Mouse (Mus musculus): ENCODE data around the gene Ccdc138. TPM values are rescaled to one million over a fixed set of nuclear protein-coding genes. Genes with fewer than 3 reads are reported as not detected.
"Not testable (repeated sequence)": the region's sequence is repeated elsewhere in the genome, so short reads cannot be mapped to it uniquely, and the experiment has no call there.

Ccdc138 gene
- total RNA-seq (2022), result 1 to 10 TPM; 3.2 to 4.8 (median 3.9) TPM

GRCm38 (mm10) chr10:58497320-58498284 lies at the start of gene Ccdc138:
TSS of gene Ccdc138 (plus strand) at chr10:58497948.
- peak; percentile 86 for DNase-seq (ENCODE audit: low spot score in 2 of 2)

GRCm38 (mm10) chr10:58451575-58451974 lies 46.2 kb upstream of the Ccdc138 start:
- DNase-seq (ENCODE audit: low spot score in 2 of 2), result no peak

DNA sequence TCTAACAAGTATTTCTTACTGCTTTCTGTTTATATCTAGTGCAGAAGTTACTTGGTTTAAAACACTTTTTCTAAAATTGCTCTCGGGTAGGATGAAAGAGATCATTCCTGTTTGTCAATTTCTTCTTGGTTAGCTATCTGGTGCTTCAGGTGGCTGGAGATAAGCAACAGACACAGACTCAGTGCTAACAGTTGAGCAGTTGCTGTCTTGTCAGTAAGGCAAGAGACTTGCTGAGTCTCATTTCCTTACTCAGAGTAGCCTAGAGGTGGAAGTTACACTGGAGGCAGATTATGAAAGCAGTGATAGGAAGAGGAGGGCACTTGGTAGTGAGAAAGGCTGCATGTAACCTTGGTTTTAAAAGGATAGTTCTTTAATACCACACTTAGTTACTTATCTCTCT lies 45.6 kb upstream of the Ccdc138 start:
- no peak for DNase-seq (ENCODE audit: low spot score in 2 of 2)

DNA sequence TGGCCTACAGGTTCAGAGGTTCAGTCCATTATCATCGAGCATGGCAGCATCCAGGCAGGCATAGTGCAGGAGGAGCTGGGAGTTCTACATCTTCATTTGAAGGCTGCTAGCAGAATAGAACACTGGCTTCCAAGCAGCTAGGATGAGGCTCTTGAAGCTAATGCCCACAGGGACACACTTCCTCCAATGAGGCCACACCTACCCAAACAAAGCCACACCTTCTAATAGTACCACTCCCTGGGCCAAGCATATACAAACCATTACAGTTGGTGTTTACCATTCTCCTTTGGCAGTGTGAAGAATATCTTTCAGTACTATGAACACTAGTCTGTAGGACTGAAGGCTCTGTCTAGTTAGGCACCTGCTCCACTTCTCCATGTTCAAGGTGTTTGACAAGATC lies 37.9 kb upstream of the Ccdc138 start:
- DNase-seq (ENCODE audit: low spot score in 2 of 2), result no peak

GRCm38 (mm10) chr10:58477086-58477755 lies 20.5 kb upstream of the Ccdc138 start:
- no peak for DNase-seq (ENCODE audit: low spot score in 2 of 2)

DNA sequence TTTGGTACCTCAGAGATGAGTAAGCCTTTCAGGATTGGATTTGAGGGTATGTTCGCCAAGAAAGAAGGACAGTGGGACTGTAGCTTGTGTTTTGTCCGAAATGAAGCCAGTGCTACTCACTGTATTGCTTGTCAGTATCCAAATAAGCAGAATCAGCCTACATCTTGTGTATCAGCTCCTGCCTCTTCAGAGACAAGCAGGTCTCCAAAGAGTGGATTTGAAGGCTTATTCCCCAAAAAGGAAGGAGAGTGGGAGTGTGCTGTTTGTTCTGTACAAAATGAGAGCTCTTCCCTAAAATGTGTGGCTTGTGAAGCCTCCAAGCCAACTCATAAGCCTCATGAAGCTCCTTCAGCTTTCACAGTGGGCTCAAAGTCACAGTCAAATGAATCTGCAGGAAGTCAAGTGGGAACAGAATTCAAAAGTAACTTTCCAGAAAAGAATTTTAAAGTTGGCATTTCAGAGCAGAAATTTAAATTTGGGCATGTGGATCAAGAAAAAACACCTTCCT lies 19.6 kb upstream of the Ccdc138 start:
- no peak for DNase-seq (ENCODE audit: low spot score in 2 of 2)

GRCm38 (mm10) chr10:58479954-58480490 lies 17.7 kb upstream of the Ccdc138 start:
- DNase-seq (ENCODE audit: low spot score in 2 of 2), result no peak

DNA sequence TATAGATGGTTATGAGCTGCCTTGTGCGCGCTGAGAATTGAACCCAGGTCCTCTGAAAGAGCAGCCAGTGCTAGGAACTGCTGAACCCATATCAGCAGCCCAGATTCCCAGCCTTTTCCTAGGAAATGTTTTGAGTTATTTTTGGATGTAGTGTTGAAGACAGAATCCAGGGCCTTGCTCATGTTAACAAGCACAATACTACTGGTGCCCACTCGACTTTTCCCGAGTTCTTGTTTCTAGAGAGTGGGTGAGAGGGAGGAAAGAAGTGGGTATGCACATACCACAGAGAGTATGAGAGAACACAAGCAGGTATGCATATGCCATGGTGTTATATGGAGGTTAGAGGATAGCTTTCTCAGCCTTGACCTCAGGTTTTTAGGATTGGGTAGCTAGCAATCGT lies 6.7 kb upstream of the Ccdc138 start:
- DNase-seq (ENCODE audit: low spot score in 2 of 2), result no peak

GRCm38 (mm10) chr10:58495637-58496036 lies 2.1 kb upstream of the Ccdc138 start:
- DNase-seq (ENCODE audit: low spot score in 2 of 2), result no peak

DNA sequence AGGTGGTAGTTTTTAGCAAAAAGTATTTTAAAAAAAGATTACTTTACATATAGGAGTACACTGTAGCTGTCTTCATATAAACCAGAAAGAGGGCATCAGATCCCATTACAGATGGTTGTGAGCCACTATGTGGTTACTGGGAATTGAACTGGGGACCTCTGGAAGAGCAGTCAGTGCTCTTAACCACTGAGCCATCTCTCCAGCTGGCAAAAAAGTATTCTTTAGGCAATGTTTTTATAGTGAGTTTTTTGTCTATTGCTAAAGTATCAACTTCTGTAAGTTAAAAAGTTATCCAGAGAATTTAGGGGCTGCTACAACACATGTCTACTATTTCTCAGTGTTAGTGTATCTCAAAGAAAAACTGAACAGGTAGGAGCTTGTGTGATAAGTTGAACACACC lies 1.0 kb upstream of the Ccdc138 start:
- no peak for DNase-seq (ENCODE audit: low spot score in 2 of 2)

DNA sequence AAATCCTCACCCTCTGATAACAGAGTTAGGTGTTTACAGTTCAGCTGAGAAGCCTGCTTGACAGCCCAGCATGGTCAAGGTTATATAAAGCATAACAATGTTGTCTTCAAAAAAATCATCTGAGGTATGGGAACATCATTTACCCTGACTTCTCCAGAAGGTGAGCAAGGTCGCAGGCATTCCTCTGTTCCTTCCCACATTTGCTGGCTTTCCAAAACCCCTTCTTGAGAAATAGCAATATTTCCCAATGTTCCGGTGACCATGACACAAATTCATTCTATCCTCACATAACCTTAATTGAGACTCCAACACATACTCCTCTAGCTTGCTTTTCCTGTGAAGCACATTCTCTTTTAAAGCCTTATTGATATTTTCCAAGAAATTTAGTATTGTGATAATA lies 768 bp downstream of the Ccdc138 start:
- no peak for DNase-seq (ENCODE audit: low spot score in 2 of 2)

DNA sequence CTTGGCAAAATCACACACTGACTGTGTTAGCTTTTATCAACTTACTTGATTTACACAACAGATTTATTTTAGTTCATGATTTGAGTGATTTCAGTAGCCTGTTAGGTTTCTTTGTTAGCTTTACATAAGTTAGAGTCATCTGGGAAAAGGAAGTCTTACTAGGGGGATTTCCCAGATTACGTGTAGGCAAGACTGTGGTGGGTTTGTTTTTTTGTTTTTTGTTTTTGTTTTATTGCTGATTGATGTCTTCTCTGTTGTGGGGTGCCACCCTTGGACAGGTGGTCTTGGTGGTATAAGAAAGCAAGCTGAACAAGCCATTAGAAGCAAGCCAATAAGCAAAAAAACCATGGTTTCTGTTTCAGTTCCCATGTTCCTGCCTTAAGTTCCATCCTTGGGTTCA lies 31.6 kb downstream of the Ccdc138 start:
- DNase-seq (ENCODE audit: low spot score in 2 of 2), result no peak

DNA sequence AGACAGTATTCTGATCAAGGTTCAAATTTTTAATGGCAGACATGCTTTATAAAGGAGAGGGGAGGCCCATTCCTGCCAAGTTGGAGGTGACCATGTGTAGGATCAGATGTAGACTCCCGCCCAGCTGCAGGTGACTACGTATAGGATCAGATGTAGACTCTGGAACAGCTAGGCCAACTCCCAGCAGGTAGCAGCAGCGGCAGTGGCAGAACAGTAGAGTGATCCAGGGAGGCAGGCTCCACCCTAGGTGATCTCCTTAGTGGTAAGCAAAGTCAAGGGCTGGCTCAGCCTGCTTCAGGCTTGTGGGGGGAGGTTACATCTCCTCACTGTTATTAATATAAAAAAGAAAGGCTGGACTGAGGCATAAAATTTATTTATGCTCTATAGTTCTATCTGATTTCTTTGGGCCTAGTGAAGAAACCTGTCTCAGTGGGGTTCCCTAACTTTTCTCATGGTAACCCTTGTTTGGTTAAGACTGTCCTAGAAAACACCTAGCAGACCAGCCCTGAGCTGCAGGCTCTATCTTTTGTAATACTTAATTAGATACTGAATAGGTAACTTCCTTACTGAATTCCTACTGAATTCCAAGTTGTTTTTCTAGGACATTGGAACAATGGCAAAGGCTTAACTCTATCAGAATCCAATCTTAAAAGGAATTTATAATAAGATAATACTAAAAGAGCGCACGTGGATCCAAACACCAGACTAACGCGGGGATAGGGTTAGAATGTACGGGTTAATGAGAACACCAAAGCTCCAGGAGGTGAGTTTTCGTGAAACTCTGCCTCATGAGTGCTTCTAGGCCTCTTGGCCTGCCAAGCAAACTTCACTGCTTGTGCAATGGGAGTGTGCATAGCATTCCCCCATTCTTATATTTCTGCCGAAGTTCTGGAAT lies 33.4 kb downstream of the Ccdc138 start:
- DNase-seq (ENCODE audit: low spot score in 2 of 2), result no peak

DNA sequence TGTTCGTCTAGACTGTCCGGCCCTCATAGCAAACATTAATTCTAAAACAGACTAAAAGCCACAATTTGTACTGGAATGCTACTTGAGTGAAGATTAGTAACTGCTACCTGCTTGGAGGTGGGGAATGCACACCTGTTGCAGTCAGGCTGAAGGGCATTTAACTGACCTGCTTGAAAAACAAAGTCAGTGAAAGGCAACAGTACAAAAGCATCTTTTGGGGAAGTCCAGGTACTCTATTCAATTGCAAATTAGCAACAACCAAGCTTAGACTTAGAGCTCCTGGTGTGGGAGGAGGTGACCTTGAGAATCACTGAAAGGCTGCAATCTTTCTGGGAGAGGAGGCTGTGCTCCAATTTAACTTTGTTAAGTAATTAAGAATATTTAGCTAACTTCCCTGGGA lies 34.4 kb downstream of the Ccdc138 start:
- no peak for DNase-seq (ENCODE audit: low spot score in 2 of 2)

- DNase-seq (ENCODE audit: low spot score in 2 of 2), result not testable (repeated sequence)
These were observed 38.5 kb downstream of the Ccdc138 start for GRCm38 (mm10) chr10:58536276-58536675.

- DNase-seq (ENCODE audit: low spot score in 2 of 2), result no peak
These were observed 42.9 kb downstream of the Ccdc138 start for GRCm38 (mm10) chr10:58540613-58541012.

GRCm38 (mm10) chr10:58548739-58549138 lies 51.0 kb downstream of the Ccdc138 start:
- no peak for DNase-seq (ENCODE audit: low spot score in 2 of 2)

- no peak for DNase-seq (ENCODE audit: low spot score in 2 of 2)
These were observed 57.1 kb downstream of the Ccdc138 start for GRCm38 (mm10) chr10:58554693-58555387.

GRCm38 (mm10) chr10:58559098-58559497 lies 61.4 kb downstream of the Ccdc138 start:
- DNase-seq (ENCODE audit: low spot score in 2 of 2), result peak; percentile 13 to 21

DNA sequence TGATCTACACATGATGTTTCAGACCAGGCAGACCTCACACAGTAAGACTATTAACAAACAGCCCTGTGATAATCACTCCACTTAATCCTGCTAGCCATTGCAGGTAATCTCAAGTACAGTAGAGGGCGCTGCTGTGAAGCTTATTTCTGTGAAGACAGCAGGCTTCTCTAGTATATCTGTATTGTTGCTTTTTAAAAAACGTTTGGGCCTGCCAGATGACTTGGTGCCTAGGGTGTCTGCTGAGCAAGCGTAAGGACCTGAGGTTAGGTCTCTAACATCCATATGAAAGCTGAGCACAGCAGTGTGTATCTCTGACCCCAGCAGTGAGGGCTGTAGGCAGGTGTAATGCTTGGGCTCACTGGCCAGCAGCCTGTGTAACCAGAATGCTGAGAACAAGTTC lies 62.2 kb downstream of the Ccdc138 start:
- peak in 1 of 2 experiments; percentile 2 for DNase-seq (ENCODE audit: low spot score in 2 of 2)

Data from left cerebral cortex, adult 8-10 months (tissue).